Mouse (Mus musculus) colon, adult 2 months (tissue): ENCODE measurements around the gene Plscr5. TPM values are rescaled to one million over a fixed set of nuclear protein-coding genes. Genes with fewer than 3 reads are reported as not detected.

ENCODE experiments used
- polyA plus RNA-seq: library from polyadenylated mRNA; depleted of rRNA; stranded (reverse); fragments of >200 nt; gene quantifications from 2 replicates; pipeline ENCODE4 v1.2.3, GENCODE M21; 2012; rRNA removed

The Plscr5 gene
- not detected in 2 replicates for polyA plus RNA-seq

DNA sequence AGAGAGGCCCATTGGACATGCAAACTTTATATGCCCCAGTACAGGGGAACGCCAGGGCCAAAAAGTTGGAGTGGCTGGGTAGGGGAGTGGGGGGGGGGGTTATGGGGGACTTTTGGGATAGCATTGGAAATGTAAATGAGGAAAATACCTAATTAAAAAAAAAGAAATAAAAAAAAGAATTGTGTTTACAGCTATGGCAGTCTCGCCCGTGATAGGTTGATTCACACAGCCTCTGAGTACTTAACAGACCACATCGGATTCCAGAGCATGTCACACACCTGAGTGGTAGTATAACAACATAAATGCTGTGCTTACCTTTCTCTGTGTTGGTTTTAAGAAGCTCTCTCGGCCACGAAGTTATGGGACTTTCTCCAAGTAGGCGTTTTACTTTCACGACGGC lies at the start of gene Plscr5:
TSS of gene Plscr5 (plus strand) at position 301 of the 400 bp plus-strand sequence.

DNA sequence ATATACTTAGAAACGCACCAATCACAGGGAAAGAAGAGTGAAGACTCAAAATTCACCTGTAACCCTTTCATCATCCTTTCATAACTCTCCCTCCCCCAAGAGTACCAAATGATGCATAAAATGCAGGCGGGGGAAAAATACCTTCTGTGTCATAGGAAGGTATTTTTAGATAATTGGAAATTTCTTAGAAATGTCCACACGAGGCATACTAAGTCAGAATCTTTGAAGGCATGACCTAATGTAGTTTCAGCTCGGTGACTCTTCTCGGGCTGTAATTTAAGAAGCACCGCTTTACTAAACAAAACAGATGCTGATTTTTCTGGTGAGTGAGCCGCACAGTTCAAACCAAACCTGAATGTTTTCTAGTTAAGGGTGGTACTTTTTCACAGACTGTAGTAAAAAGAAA lies 56.7 kb downstream of the Plscr5 start, which contains the start of gene Plscr1:
TSS of gene Plscr1 (plus strand) at position 304 of the 406 bp plus-strand sequence.

Other genes starting within 250 kb of the Plscr5 start
- gene Plscr1, start 56.8 kb downstream of the Plscr5 start, polyA plus RNA-seq = 66.0 and 81.3 TPM in 2 replicates
- 1.6 and 1.9 TPM in 2 replicates for gene Plscr2, start 82.7 kb downstream of the Plscr5 start, polyA plus RNA-seq
- gene 1700057G04Rik, start 116.4 kb downstream of the Plscr5 start, polyA plus RNA-seq = not detected in 2 replicates